Mouse (Mus musculus): Measurements from ENCODE around the gene Cpne9.

Gene Cpne9

DNA sequence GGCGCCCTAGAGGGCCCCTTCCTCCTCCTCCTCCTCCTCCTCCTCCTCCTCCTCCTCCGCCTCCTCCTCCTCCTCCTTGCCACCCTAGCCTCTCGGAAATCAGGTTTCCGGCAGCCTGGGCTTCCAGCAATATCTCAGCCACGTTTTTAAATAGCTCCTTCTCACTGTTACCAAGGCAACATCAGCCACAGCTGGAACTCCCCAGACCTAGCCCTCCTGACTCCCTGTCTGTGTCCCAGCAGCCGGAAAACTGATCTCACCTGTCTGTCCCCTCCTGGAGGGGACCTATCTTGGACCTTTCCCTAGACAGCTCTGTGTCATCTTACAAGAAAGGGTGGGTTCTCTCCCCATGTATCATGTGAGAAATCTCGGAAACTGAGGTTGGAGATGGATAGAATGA, 60.2 kb downstream of the Cpne9 start:
- no peak for DNase-seq (ENCODE audit: low spot score in 2 of 2)

DNA sequence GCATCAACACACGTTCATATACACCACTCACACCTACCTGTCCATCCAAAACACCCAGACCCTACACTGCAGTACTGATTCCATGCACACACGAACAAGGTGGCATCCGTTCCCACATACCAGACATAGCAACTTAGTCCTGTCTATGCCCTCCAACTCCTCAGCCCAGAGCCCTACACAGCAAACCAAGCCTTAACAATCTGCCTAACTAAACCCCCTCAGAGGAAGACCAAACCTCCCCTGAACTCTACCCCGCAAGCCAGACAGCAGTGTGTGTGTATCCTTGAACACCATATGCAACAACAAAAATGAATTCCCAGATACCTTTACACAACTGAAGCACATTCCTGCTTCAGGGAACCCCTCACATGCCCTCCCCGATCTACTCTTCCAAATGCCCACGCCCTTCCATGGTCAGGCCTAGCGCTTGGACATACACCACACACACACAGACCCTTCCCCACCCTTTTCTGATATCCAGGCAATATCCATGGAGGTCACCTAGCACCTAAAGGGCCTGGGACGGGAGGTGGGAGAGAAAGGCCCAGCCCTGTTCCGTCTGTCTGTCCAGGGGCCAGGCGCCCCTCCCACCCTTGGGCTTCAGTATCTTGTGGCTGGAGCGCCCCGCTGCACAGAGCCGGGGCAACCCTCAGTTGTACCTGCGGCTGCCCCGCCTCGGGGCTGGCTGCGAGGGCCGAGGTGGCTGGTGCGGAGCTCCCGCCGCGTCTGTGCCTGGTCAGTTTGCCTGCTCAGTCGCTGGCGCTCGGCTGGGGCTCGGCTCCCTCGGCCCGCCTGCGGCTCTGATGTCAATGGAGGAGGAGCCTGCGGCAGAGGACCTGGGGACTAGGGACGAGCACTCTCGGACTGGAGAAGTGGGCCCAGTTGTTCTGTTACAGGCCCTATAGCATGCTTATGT, 61.3 kb downstream of the Cpne9 start, which contains the start of gene Camk1:
Gene Camk1 (minus strand): TSS at position 808 of the 916 bp plus-strand sequence.
- DNase-seq (ENCODE audit: low spot score in 2 of 2), result peak; percentile 31 to 55

DNA sequence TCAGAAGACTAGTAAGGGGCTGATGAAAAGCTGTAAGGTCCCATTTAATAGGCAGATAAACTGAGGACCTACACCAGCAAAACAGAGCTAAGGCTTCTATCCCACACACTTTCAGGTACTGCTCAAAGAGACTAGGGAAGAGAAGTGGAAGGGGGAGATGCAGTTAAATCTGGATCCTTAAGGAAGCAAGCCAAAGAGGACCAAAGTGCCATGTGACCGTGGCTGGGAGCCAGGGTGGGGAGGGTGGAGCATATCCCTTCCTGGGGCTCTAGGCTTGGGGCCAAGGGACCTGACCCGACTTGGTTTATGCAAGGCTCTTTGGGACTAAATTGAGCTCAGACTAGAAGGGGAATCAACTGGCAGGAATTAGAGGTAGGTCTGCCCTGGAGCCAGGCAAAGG, 62.2 kb downstream of the Cpne9 start:
- DNase-seq (ENCODE audit: low spot score in 2 of 2), result peak in 1 of 2 experiments; percentile 42

DNA sequence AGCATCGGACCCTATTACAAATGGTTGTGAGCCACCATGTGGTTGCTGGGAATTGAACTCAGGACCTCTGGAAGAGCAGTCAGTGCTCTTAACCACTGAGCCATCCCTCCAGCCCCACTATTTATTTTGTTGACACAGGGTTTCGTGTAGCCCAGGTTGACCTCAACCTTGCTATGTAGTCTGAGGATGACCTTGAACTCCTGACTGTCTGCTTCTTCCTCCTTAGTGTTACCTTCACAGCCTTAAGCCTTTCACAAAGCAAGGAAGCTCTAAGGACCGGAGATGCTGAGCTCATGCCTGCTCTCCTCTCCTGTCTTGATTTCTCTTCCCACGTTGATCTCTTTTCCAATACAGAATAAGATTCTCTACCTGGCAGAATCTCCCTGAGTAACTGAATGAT, 64.8 kb downstream of the Cpne9 start:
- no peak for DNase-seq (ENCODE audit: low spot score in 2 of 2)

DNA sequence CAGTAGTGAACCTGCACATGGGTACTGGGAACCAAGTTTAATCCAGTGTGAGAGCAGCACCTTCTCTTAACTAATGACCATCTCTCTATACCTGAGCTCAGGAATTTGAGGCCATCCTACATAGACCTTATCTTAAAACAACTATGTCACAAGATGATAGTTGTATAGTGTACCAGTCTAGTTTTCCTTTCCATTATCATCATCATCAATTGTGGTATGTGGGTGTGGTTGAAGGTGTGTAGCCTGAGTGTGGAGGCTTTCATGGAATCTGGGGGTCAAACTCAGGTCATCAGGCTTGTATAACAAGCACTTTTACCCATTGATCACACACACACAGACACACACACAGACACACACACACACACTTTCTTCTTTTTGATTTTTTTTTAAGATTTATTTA, 68.4 kb downstream of the Cpne9 start:
- DNase-seq (ENCODE audit: low spot score in 2 of 2), result no peak

DNA sequence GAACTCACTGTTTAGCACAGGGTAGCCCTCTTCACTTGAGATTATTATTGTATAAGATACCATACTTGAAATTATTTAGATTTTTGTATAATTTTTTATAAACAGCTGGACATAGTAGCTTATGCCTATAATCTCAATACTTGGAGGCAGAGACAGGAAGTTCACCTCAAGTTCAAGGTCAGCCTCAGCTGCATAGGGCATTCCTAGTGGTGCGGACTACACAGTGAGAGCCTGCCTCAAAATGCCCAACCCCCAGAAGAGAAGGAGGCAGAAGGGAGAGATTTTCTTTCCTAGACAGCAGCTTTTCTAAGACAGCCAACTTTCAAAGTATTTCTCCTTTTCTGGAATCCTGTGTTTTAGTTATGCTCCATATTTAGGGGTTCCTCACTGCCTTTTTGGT, 69.1 kb downstream of the Cpne9 start:
- no peak for DNase-seq (ENCODE audit: low spot score in 2 of 2)

DNA sequence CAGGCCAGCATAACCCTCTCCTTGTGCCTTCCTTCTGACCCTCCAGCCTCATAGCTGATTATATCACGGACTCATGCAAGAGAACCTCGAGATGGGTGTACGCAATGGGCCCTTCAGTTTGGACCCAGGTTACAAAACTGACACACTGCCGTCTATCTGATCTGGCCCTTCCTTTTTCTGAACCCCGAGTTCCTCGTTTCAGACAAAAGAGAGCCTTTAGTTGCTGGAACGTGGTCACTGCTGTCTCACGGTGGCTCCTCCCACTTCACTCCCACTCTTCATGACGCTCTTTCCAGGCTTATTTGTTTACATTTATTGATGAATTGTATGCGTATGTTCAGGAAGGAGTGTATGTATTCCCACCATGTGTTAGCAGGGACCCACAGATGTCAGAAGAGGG, 69.5 kb downstream of the Cpne9 start:
- DNase-seq (ENCODE audit: low spot score in 2 of 2), result no peak

DNA sequence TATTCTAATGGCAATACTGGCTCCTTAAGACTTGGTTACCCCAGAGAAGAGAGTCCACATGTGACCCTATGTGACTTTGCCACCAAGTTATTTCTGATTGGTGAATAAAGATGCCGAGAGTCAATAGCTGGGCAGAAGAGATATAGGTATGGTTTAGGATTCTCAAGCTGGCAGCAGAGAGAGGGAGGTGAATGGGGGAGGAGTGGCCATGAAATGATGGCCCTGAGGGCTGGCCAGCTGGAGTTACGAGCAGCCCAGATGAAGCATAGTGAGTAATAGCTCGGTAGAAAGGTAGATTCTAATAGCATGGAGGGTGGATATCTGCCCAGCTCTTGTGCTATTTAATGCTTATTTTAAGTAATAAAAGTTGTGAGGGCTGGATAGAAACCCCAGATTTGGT, 70.7 kb downstream of the Cpne9 start:
- DNase-seq (ENCODE audit: low spot score in 2 of 2), result no peak

DNA sequence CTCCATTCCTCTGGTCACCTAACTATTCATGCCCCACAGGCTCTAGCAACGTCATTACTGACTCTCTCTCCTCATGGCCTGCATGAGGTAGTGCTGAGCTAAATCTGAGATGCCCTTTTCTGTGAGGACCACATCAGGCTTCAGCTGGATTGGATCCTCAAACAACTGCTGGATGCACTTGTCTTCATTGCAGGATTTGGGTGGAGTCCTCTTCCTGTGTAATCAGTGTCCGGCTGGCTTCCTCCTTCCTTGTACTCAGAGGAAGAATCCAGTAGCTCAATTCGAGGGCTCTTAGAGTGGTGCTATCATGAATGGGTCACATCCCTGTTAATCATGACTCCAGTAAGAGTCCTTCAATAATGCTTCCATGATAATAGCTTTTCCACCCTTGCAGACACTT, 71.6 kb downstream of the Cpne9 start:
- DNase-seq (ENCODE audit: low spot score in 2 of 2), result no peak

Measured in spleen, postnatal 10 days (tissue).